Mouse (Mus musculus): ENCODE results near the gene Gpr152.

- no peak for TF ChIP-seq POLR2A (IDR thresholded peaks at IDR 0.05; ENCODE audit: borderline replicate concordance, insufficient read depth, low read length)
- no peak for TF ChIP-seq CTCF (IDR thresholded peaks at IDR 0.05; ENCODE audit: borderline replicate concordance, insufficient read depth, low read depth, low read length)
Observed at GRCm38 (mm10) chr19:4120496-4120895, 19.1 kb upstream of the Gpr152 start.
